Mouse (Mus musculus) limb, embryonic 14.5 days (tissue): ENCODE data around the gene Akap12. TPM values are rescaled to one million over a fixed set of nuclear protein-coding genes. Genes with fewer than 3 reads are reported as not detected.

Experiments used
- ATAC-seq: fragments of 200-750 bp; cut with Nextera tagmentation; 2 replicates; pipeline ENCODE4 v1.8.0; 2017; ENCODE audit warnings: low read depth, moderate number of reproducible peaks, moderate TSS enrichment; ENCODE audit not compliant: low FRiP score
- DNase-seq: peaks from one replicate; pipeline ENCODE4 v3.0.0-alpha.2; 2015; ENCODE audit warnings: low spot score
- H3K27ac ChIP-seq: fragments of 300-500 bp; sonication (generic); replicated peaks from 2 replicates; pipeline ENCODE4 v1.5.1; 2014; ENCODE audit warnings: low read depth, mild to moderate bottlenecking, low read length, moderate library complexity, mixed read lengths
- H3K27me3 ChIP-seq: fragments of 300-500 bp; sonication (generic); 2 replicates; pipeline ENCODE4 v1.6.1; 2014; ENCODE audit warnings: low read length, mixed read lengths; ENCODE audit not compliant: control insufficient read depth, insufficient read depth
- H3K36me3 ChIP-seq: fragments of 300-500 bp; sonication (generic); 2 replicates; pipeline ENCODE4 v1.6.1; 2014; ENCODE audit warnings: mild to moderate bottlenecking, low read length, moderate library complexity, mixed read lengths; ENCODE audit not compliant: control insufficient read depth, insufficient read depth
- H3K4me1 ChIP-seq: fragments of 300-500 bp; sonication (generic); 2 replicates; pipeline ENCODE4 v1.6.1; 2014; ENCODE audit warnings: antibody characterized with exemption, low read length, mixed read lengths; ENCODE audit not compliant: control insufficient read depth, insufficient read depth
- H3K4me2 ChIP-seq: fragments of 300-500 bp; sonication (generic); replicated peaks from 2 replicates; pipeline ENCODE4 v1.6.1; 2014; ENCODE audit warnings: low read depth, mild to moderate bottlenecking, low read length, moderate library complexity; ENCODE audit not compliant: severe bottlenecking
- H3K4me3 ChIP-seq: fragments of 300-500 bp; sonication (generic); replicated peaks from 2 replicates; pipeline ENCODE4 v1.5.1; 2014; ENCODE audit warnings: low read length
- H3K9ac ChIP-seq: fragments of 300-500 bp; sonication (generic); 2 replicates; pipeline ENCODE4 v1.6.1; 2014; ENCODE audit warnings: mild to moderate bottlenecking, low read depth, low read length, moderate library complexity; ENCODE audit not compliant: severe bottlenecking
- H3K9me3 ChIP-seq: fragments of 300-500 bp; sonication (generic); 2 replicates; pipeline ENCODE4 v1.6.1; 2016; ENCODE audit warnings: low read length; ENCODE audit not compliant: control insufficient read depth
- POLR2A ChIP-seq: fragments of 200-500 bp; IDR thresholded peaks from 2 replicates; pipeline ENCODE4 v1.8.0; 2012; ENCODE audit warnings: inconsistent platforms, mild to moderate bottlenecking, moderate library complexity, borderline replicate concordance; ENCODE audit not compliant: insufficient read depth, insufficient read length; ENCODE audit errors: extremely low read depth
- WGBS: fragments of 180-500 bp; shearing (Covaris S2); extraction: QIAGEN DNeasy Blood & Tissue Kit; methylation state at CpG from one replicate; pipeline ENCODE4 v1.1.7; 2014; 5-methylcytosine and 5-hydroxymethylcytosine counted together
- polyA plus RNA-seq, 2 experiments: library from polyadenylated mRNA; depleted of rRNA in 1 of 2; stranded (reverse) in 1 of 2; unstranded in 1 of 2; fragments of >200 nt; fragmentation: Nextera tagmentation in 1 of 2; extraction: Ambion mirVana in 1 of 2; gene quantifications; 2 replicates each; pipeline versions ENCODE4 v1.2.1 to v1.2.3; 2012 to 2014

Gene Akap12
- polyA plus RNA-seq, 2 experiments = 41.0 to 42.2 TPM

GRCm38 (mm10) chr10:4243591-4244300 lies 22.4 kb upstream of the Akap12 start:
- DNase-seq = no peak
- Histone ChIP-seq H3K9me3 (no peaks in the 10 kb centered on the region), H3K9ac (no peak overlapping the region), H3K4me3 (no peak overlapping the region), H3K4me2 (no peak overlapping the region), H3K27me3 (no peaks in the 10 kb centered on the region), H3K27ac (no peak overlapping the region), H3K36me3 (no peaks in the 10 kb centered on the region), H3K4me1 (no peaks in the 10 kb centered on the region)
- 91% methylated on average over 16 of the region's 16 CpGs for WGBS
- TF ChIP-seq POLR2A = no peak
- no peak for ATAC-seq

- Histone ChIP-seq H3K9me3 (no peaks in the 10 kb centered on the region), H3K36me3 (no peaks in the 10 kb centered on the region), H3K4me3 (no peak overlapping the region), H3K9ac (no peak overlapping the region), H3K4me1 (no peaks in the 10 kb centered on the region), H3K27me3 (no peaks in the 10 kb centered on the region), H3K4me2 (no peak overlapping the region), H3K27ac (no peak overlapping the region)
- DNase-seq = peak; percentile 12
- no peak for ATAC-seq
- TF ChIP-seq POLR2A = no peak
- 82% methylated on average over 2 of the region's 2 CpGs for WGBS
Observed at GRCm38 (mm10) chr10:4245812-4246211, 20.4 kb upstream of the Akap12 start.

GRCm38 (mm10) chr10:4246407-4246806 lies 19.8 kb upstream of the Akap12 start:
- Histone ChIP-seq H3K4me3 (no peak overlapping the region), H3K4me2 (no peak overlapping the region), H3K9me3 (no peaks in the 10 kb centered on the region), H3K4me1 (no peaks in the 10 kb centered on the region), H3K27ac (no peak overlapping the region), H3K27me3 (no peaks in the 10 kb centered on the region), H3K36me3 (no peaks in the 10 kb centered on the region), H3K9ac (no peak overlapping the region)
- WGBS = 87% methylated on average over 7 of the region's 7 CpGs
- ATAC-seq (no peak), DNase-seq (no peak)
- no peak for TF ChIP-seq POLR2A

GRCm38 (mm10) chr10:4249235-4249845 lies 16.8 kb upstream of the Akap12 start:
- no peaks in the 10 kb centered on the region for H3K4me1 ChIP-seq
- no peak for TF ChIP-seq POLR2A
- DNase-seq = no peak
- WGBS = 51% methylated on average over 4 of the region's 4 CpGs
- H3K9ac ChIP-seq = no peak overlapping the region
- ATAC-seq = no peak
- H3K4me3 ChIP-seq = no peak overlapping the region
- no peak overlapping the region for H3K27ac ChIP-seq
- no peaks in the 10 kb centered on the region for H3K27me3 ChIP-seq
- H3K4me2 ChIP-seq = no peak overlapping the region
- H3K9me3 ChIP-seq = no peaks in the 10 kb centered on the region
- no peaks in the 10 kb centered on the region for H3K36me3 ChIP-seq

- no peaks in the 10 kb centered on the region for H3K27me3 ChIP-seq
- no peak for TF ChIP-seq POLR2A
- H3K27ac ChIP-seq = no peak overlapping the region
- ATAC-seq (no peak), DNase-seq (no peak)
- no peak overlapping the region for H3K9ac ChIP-seq
- no peak overlapping the region for H3K4me3 ChIP-seq
- H3K9me3 ChIP-seq = no peaks in the 10 kb centered on the region
- no peaks in the 10 kb centered on the region for H3K36me3 ChIP-seq
- H3K4me1 ChIP-seq = no peaks in the 10 kb centered on the region
- WGBS = 73% methylated on average over 3 of the region's 3 CpGs
- H3K4me2 ChIP-seq = no peak overlapping the region
Observed at GRCm38 (mm10) chr10:4250681-4251080, 15.5 kb upstream of the Akap12 start.
